Mouse (Mus musculus) small intestine, adult 2 months (tissue): ENCODE measurements around the gene Fmo1.

Experiments
- CTCF ChIP-seq: fragments of 200-500 bp; IDR thresholded peaks from 2 replicates; pipeline ENCODE4 v1.5.1; 2012; ENCODE audit warnings: low read depth, mild to moderate bottlenecking, control low read depth, inconsistent platforms, low read length, moderate library complexity, mixed read lengths; ENCODE audit not compliant: insufficient replicate concordance, insufficient read length; ENCODE audit errors: extremely low read depth
- POLR2A ChIP-seq: fragments of 200-500 bp; IDR thresholded peaks from 2 replicates; pipeline ENCODE4 v1.6.1; 2012; ENCODE audit warnings: low read depth, mild to moderate bottlenecking, control low read depth, inconsistent platforms, low read length, moderate library complexity

DNA sequence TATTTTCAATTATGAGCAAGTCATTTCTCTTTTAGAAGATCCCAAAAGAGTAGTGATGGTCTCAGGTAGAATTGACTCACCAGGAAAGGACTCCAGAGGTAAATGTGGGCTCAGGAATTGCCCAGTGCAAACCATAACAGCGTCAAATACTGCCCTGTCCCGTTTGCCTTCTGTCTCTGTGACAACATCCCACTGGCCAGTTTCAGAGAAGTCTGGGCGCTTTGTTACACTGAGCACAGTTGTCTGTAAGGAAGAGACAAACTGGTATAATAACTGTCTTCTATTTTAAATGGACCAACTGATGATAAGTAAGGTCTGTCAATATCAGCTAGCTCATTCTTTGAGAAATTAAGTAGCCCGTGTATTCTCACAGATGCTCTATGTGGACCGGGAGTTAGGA, 59.0 kb downstream of the Fmo1 start:
- TF ChIP-seq CTCF, result no peak
- TF ChIP-seq POLR2A, result no peak
